Mouse (Mus musculus) layer of hippocampus, adult 9-11 months (tissue): ENCODE data around the gene Ehmt2.

Source experiments
- DNase-seq: peaks from one replicate; pipeline ENCODE4 v3.0.0; 2022

The Ehmt2 gene

DNA sequence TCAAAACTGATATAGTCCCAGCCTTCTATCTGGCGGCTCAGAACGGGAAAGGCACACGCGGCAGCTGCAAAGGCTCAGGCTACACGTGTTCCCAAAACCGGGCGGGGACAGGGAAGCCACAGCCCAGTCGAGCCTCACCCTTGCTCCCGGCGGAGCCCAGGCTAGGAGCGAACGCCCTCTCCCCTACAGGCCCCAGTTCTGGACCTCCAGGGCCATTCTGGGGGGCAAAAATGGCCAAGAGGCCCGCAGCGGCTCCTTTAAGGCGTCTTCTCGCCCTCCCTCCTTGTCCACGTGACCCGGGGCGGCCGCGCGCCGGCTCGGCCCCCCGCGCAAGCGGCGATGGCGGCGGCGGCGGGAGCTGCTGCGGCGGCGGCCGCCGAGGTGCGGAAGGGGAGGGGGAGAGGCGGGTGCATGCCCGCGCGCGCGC is at the start of gene Ehmt2, which contains the start of gene C2:
TSS of gene Ehmt2 (plus strand) at position 310 of the 427 bp plus-strand sequence.
TSS of gene C2 (minus strand) at position 106 of the 427 bp plus-strand sequence.
- DNase-seq, result peak; percentile 77

DNA sequence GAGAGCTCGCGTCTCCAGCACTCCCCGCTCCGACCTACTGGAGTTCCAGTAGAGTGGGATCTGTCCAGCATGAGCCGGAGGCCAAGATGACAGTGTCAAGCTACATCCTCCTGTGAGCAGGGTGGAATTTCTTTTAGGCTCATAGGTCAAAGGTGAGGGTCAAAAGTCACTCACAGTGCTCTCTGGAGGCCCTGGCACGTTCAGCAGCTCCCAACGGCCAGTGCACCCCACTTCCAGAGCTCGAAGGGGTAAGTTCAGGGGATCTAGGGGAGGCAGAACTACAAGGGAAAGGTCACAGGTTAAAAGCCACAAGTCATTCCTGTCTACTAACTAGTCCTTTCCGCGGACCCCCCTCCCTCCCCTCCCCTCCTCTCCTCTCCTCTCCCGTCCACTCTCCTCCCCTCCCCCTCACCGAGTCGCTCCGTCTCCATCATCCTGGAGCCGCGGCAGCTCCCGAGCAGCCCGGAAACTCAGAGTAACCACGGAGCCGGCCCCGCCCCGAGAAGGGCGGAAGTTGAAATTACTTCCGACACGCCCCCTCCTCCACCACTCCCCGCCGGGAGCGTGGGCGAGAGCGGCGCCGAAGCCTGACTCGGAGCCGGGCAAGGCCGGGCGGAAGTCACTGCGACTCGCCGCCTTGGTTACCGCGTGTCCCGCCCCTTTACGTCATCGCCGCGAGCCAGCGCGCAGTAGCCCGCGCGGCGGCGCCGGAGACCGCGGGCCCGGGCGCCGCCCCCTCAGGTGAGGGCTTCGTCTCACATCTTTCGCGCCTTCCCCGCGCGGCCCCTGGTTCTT is 48.4 kb upstream of the Ehmt2 start, which contains the start of the genes Skiv2l and Nelfe:
TSS of gene Skiv2l (minus strand) at position 489 of the 795 bp plus-strand sequence.
TSS of gene Nelfe (plus strand) at position 670 of the 795 bp plus-strand sequence.
- peak; percentile 98 for DNase-seq

DNA sequence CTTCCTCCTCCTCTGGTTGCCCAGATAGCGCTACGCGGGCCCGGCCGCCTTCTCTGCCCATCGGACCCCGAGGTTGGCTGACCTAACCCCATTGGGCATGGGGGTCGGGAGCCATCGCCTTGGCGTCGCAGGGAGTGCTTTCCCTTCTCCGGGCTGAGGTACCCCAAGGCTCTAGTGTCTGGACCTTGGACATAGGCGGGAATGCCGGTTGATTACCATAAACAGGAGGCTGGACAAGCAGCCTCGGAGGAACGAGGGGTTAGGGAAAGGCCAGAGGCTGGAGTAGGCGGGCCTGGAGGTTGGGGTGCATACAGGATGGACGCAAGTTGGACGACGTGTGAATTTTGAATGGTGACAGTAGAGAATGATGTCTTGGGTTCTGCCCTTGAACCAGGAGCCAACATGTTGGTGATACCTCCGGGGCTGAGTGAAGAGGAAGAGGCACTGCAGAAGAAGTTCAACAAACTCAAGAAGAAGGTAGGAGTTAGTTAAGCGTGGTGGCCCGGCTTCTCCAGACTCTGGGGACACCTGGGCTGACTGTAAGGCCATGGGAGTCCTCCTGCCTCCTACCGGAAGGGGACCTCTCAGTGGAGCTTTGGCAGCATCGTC is 47.6 kb upstream of the Ehmt2 start:
- no peak for DNase-seq

DNA sequence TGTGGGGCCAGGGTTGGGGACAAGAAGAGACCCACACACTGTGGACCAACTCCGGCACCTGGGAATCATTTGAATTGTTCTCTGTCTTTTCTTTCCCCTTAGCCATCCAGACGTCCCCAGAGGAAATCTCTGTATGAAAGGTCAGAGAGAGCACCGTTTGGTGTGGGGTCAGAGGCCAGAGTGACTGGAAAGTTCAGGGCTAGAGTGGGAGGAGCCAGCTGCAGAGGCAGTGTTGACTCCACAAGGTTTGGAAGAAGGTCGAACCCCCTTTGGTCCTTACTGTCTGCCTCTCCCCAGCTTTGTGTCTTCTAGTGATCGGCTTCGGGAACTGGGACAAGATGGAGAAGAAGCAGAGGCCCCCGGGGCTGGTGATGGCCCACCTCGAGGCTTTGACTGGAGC is 44.8 kb upstream of the Ehmt2 start:
- DNase-seq, result no peak

DNA sequence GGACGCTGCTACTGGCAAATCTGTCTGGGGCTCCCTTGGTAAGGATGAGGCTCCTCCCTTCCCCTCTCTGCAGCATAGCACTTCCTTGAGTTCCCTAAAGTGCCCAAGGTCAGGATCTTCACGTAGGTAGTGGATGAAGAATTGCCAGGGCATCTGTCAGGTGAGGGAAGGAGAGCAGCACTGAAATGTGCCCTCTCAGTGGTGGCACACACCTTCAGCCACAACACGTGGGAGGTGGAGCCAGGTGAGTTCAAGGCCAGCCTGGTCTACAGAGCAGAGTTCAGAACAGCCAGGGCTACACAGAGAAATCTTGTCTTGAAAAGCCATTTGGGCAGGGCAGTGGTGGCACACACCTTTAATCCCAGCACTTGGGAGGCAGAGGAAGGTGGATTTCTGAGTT is 43.5 kb upstream of the Ehmt2 start:
- no peak for DNase-seq

DNA sequence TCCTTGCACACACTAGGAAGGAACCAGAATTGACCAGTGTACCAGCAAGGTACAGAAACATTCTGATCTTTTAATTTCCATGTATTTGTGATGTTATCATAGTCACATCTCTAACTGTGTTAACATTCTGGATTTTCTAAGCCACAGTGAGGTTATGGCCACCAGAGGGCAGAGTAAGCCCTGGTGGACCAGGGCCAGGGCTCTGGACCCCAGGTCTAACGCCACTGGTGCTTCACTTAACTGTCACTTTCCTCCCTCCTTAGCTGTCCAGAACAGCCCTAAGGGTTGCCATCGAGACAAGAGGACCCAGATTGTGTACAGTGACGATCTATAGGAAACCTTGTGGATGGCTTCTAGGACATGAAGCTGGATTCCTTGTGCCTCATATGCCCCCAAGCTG is 42.4 kb upstream of the Ehmt2 start:
- no peak for DNase-seq

DNA sequence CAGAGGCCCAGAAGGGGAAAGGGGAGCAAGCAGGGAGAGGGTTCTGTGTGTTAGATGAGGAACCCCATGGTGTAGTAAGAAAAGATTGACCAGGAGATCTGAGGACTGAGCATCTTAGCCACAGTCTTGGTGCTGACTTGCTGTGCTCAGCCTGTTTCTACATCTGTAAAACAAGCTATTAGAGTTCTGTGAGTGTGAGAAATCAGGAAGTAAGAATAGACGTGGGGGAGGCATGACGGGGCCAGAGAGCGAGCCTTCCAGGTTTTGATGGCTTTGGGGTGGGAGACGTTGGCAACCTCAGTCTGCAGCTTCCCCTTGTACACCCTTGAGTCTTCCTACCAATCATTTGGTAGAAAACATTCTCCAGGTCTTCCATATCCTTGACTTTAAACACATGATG is 39.6 kb upstream of the Ehmt2 start:
- no peak for DNase-seq

DNA sequence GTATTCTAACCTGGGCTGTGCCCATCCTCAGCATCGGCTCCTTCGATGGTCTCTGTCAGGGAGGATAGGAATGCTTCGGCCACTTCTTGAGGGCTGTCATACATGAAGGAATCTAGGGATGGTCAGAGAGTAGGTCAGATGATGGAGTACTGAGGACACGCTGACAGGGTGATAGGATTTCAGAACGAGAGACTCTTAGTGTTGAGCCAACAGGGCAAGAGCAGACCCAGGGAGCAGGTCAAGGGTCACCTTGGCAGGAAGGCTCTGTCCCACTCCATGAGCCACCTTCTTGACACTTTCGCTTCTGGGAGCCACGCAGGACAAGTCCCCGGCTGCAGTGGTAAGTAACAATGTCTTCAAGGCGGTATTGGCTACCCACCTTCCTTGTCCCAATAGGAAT is 37.8 kb upstream of the Ehmt2 start:
- no peak for DNase-seq

DNA sequence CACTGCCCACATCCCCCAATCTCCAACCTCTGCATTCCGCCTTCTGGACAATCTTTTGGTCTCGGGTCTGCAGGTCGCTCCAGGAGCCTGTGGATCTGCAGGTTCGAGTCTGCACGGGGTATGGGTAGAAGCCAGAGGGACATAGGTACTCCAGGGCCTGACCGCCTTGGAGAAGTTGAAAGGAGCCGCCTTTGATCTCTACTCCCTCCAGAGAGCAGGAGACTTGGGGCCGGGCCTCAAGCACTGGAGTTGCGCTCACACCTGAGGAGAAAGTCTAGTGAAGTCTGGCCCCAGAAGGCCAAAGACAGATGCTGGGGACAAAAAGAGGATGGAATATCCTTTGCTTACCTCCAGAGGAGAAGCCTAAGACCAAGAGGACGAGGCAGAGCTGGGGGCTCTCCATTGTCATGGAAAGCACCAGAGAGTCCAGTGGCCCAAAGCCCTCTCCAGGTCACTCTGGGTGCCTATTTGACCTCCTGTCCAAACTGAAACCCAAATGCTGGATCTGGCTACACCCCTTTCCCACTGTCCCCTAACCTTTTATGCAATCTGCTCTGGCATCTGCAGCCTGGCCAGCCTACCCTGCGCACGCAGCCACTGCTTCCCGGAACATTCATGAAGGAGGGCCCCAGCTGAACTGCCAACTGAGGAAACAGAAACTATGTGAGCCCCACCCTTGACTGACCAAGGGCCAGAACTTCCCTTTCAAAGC is 36.4 kb upstream of the Ehmt2 start:
- DNase-seq, result no peak

DNA sequence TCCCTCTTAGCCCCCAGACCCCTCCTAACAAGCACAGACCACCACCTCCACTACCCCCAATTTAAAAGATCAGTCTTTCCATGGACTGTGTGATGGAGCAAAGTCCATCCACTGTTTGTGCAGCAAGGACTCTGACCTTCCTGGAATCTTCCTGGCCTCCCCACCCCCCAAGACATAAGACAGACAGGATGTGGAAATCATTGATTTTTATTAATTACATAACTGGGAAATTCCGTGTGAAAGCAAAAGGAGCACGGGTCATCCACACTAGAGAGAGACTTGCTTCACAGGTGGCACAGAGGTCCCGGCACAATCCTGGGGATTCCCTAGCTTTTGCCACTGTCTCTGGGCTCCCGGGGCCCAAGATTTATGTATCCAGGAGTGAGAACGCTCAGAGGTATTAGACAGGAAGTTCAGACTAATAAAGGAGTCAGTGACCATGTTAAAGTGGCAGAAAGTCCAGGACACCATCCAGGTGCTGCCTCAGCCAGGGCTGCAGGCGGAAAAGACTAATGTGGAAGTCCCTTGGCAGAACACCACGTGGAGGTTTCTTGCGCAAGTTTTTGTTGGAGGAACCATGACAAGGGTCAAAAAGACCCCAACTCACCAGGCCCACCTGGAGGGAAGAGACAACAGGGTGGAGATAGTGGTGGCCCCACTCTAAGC is 35.7 kb upstream of the Ehmt2 start, which contains the start of gene Cfb:
TSS of gene Cfb (minus strand) at position 103 of the 666 bp plus-strand sequence.
- DNase-seq, result no peak

DNA sequence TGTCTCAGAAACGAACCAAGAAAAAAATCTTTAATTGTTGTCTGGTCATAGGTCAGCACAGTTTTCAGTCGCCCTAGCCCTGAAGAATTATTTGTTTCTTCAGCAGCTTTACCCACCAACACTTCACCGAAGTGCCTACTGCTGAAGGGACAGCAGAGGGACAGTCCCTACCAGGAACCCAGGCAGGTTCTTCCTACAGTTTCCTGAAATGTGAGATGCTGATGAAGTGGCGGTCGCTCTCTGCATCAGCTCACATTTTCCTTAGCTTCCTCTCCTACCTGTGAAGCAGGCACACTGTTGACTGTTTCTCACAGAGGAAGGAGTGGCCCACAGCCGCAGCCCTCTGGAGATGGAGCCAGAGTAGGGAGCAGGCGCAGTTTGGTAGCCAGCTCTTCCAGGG is 32.3 kb upstream of the Ehmt2 start:
- DNase-seq, result no peak

DNA sequence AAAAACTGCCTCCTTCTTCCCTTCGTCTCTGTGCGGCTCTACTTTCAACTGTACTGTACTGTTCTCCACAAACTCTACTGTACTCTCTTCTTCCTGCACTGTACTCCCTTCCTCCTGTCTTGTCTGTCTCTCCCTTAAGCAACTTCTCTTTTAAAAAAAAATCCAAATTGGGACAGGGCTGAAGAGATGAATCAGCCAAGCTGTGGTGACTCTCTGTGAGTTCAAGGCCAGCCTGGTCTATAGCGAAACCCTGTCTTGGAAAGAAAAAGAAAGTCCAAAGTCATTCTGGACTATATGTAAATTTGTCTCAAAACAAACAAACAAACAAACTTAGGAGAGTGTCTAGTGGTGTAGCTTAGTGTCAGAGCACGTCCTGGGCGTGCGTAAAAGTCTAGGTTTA is 23.9 kb upstream of the Ehmt2 start:
- DNase-seq, result no peak

DNA sequence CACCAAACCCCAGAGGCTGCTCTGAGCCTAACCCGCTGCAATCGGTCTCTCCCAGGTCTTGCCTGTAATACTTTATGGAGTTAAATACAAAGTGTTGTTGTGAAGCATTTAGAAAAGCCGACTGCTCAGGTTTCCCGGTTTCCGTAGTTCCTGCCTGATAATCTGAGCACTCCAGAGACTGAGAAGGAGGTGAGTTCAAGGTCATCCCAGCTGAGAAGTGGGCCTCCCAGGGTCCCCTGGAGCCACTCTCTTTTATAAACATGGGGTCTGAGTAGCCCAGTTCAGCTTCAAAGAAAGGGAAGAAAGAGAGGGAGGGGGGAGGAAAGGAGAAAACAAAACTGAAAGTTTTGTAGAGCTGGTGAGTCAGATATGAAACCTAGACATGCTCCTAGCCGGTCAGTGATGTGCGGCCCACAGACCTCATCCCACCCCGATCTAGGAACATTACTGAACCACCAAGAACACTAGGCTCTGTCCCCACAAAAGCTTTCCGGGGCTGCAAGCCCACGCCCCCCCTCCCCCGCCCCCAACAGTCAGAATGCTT is 18.9 kb upstream of the Ehmt2 start, which contains the start of gene Zbtb12:
TSS of gene Zbtb12 (plus strand) at position 148 of the 544 bp plus-strand sequence.
- no peak for DNase-seq

DNA sequence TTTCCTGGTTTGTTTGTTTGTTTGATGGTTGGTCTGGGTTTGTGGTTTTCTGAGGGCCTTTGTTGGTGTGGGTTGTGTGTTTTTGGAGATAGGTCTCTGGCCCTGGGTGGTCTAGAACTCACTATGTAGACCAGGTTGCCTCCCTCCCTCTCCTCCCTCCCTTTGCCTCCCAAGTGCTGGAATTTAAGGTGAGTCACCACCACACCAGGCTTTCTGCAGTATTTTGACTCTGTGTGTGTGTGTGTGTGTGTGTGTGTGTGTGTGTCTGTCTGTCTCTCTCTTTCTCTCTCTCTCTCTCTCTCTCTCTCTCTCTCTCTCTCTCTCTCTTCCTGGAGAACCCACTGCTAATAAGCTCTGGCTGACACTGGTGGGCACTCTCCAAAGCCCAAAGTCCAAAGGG is 17.1 kb upstream of the Ehmt2 start:
- no peak for DNase-seq

DNA sequence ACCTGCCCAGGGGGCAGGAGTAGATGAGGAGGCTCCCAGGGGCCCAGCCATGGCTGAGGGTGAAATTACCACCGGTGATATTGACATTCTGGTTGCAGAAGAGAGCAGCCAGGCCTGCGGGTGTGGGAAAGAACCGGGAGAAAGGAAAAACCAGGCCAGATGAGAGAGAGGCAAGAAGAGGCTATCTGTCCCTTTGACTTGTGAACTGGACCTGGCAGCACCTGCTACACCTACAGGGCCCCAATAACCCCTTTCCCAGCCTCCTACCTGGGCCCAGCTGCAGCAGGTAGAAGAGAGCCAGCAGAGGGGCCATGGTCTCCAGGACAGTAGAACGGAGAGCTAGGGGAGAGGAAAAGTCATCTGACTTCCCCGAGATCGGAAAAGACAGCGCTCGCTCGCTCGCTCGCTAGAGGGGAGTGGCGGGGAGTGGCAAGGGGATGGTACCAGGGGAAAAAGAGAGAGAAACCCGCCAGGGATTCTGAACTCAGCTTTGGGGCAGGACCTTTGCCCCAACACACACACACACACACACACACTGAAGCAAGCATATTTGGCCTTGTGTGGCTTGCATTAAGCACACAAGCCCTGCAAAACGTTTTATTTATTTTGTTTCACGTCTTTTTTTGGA is 16.5 kb upstream of the Ehmt2 start, which contains the start of gene Gm20547:
TSS of gene Gm20547 (minus strand) at position 360 of the 628 bp plus-strand sequence.
- no peak for DNase-seq

DNA sequence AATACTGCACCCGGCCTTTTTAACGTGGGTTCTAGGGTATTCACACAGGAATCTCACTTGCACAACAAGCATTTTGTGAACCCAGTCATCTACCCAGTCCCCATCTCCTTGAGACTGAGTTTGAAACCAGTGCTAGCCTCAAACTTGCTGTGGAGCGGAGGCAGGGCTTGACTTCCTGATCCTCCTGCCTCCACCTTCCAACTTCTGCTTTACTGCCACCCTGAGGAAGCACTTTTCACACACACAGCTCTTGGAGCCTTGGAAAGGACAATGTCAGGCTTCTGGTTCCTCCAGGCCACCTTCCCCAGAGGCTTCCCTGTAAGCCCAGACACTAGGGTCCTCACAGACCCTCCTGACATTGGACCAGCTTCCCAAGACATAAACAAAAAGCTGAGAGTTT is 14.9 kb upstream of the Ehmt2 start:
- DNase-seq, result no peak

DNA sequence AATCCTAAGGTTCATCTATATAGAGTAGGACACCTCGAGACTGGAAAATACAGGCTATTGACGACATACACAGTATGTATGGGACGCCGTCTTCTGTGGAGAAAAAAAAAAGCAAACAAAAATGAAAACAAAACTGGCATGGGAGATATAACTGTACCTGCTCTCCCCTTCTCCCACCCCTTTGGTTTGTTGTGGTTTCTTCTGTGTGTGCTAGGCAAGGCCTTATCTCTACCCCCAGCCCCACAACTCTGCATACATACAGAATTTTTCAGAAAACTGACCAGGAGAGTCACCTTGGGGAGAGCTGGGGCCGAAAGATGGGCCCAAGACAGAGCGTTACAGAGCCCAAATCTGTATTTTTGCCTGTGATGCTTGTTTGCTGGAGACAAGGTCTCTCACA is 13.6 kb upstream of the Ehmt2 start:
- DNase-seq, result no peak

DNA sequence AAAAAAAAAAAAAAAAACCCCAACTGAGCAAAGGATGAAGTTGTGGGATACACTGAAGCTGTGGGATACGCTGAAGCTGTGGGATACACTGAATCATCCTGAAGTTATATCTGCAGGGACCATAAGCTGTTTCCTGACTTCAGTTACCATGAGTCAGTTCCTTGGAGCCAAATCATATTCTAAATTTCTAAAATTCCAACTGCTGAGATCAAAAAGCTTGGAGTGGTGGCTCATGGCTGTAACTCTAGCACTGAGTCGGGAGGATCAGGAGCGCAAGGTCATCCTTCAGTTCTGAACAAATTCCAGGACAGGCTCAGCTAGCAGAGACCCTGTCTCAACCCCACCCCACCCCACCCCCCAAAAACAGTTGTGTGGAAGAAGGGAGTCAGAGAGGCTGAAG is 12.7 kb upstream of the Ehmt2 start:
- no peak for DNase-seq

DNA sequence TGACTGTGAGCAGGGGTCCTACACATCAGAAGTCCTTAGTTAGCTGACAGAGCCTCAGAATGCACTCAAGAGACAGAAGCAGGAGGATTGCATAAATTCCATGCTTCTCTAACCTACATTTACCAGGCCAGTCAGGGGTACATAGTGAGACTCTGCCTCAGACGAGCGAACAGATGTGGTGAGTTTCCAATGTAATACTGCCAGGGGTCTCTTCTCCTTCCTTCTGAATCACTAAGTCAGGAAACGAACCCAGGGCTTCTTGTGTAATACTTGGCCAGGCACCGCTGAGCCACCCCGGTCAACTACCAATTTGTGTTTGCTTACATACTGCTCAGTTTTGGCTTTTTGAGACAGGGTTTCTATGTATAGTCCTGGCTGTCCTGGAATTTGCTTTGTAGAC is 10.3 kb upstream of the Ehmt2 start:
- DNase-seq, result no peak

DNA sequence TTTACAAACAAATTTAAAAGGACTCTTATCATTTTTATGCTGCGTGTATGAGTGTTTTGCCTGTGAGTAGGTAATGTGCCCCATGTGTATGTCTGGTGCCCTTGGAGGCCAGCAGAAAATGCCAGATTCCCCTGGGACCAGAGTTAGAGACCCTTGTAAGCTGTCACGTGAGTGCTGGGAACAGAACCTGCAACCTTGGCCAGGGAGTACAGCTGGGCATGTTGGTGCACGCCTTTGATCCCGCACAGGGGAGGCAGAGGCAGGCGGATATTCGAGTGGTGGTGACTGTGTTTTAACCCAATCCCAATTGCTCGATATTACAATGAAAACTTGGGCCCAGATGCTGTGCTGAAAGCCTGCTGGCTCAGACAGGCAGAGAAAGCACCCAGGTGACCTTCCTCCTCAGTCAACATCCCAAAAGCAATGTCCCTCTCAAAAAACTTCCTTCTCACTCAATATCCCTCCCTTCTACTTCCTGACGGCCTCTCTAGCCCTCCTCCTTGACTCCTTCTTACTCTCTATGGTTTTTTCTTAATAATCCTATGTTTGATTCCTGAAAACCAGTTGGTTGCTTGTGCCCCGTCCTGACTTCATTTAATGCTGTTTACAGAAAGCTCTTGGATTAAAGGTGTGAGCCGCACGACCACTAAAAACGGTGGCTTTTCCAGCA is 8.1 kb upstream of the Ehmt2 start:
- no peak for DNase-seq

DNA sequence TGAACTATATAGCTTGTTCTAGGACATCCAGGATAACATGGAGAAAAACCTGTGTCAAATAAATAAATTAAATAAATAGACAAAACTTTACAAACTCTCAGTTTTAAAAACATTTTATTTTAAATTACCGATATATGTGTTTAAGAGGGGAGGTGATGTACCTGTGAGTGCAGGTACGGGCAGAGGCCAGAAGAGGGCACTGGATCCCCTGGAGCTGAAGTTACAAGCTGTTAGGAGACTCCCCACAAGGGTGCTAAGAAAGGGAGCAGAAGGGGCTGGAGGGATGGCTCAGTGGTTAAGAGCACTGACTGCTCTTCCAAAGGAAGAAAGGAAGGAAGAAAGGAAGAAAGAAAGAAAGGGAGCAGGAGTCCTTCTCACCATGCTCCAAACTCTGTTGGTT is 6.9 kb upstream of the Ehmt2 start:
- no peak for DNase-seq
